Mouse (Mus musculus) hindbrain, embryonic 10.5 days (tissue): ENCODE measurements around the gene Ipo13. TPM values are rescaled to one million over a fixed set of nuclear protein-coding genes. Genes with fewer than 3 reads are reported as not detected.

Source experiments
- DNase-seq: peaks from one replicate; pipeline ENCODE4 v3.0.0-alpha.2; 2017; ENCODE audit warnings: low spot score
- H3K27ac ChIP-seq: fragments of 300-500 bp; sonication (generic); 2 replicates; pipeline ENCODE4 v1.5.1; 2016; ENCODE audit warnings: mild to moderate bottlenecking, moderate library complexity
- H3K27me3 ChIP-seq: fragments of 300-500 bp; sonication (generic); 2 replicates; pipeline ENCODE4 v1.6.1; 2016; ENCODE audit warnings: mild to moderate bottlenecking; ENCODE audit not compliant: poor library complexity, insufficient read depth, severe bottlenecking
- H3K36me3 ChIP-seq: fragments of 300-500 bp; sonication (generic); 2 replicates; pipeline ENCODE4 v1.6.1; 2016; ENCODE audit warnings: mild to moderate bottlenecking, moderate library complexity
- H3K4me1 ChIP-seq: fragments of 300-500 bp; sonication (generic); replicated peaks from 2 replicates; pipeline ENCODE4 v1.6.1; 2016; ENCODE audit warnings: mild to moderate bottlenecking
- H3K4me3 ChIP-seq: fragments of 300-500 bp; sonication (generic); 2 replicates; pipeline ENCODE4 v1.5.1; 2016; ENCODE audit warnings: mild to moderate bottlenecking, moderate library complexity
- H3K9me3 ChIP-seq: fragments of 300-500 bp; sonication (generic); 2 replicates; pipeline ENCODE4 v1.6.1; 2016; ENCODE audit warnings: mild to moderate bottlenecking, moderate library complexity
- WGBS: fragments of 180-500 bp; shearing (Covaris S2); methylation state at CpG from one replicate; pipeline ENCODE4 v1.1.7; 2016; 5-methylcytosine and 5-hydroxymethylcytosine counted together
- polyA plus RNA-seq: library from polyadenylated mRNA; unstranded; fragments of >200 nt; fragmentation: Nextera tagmentation; extraction: Ambion mirVana; gene quantifications from 2 replicates; pipeline ENCODE4 v1.2.1, GENCODE M21; 2016

The Ipo13 gene
- polyA plus RNA-seq, 1 experiment from 2014 or later = 79.5 TPM

GRCm38 (mm10) chr4:117926545-117927482 is 12.0 kb upstream of the Ipo13 start:
- H3K4me1 ChIP-seq = peaks cover 38% of the 10 kb centered on the region
- peak overlapping the region; percentile 47 for H3K27ac ChIP-seq
- 1% methylated on average over 71 of the region's 71 CpGs for WGBS
- DNase-seq = peak; percentile 58
- peak overlapping the region; percentile 63 for H3K4me3 ChIP-seq
- H3K36me3 ChIP-seq = no peaks in the 10 kb centered on the region
- H3K9me3 ChIP-seq = no peaks in the 10 kb centered on the region
- peaks cover 89% of the 10 kb centered on the region for H3K27me3 ChIP-seq

- Histone ChIP-seq H3K4me3 (no peak overlapping the region), H3K9me3 (no peaks in the 10 kb centered on the region), H3K27me3 (peaks cover 73% of the 10 kb centered on the region), H3K4me1 (peaks cover 36% of the 10 kb centered on the region), H3K36me3 (no peaks in the 10 kb centered on the region), H3K27ac (no peak overlapping the region)
- no peak for DNase-seq
- WGBS = 73% methylated on average over 5 of the region's 6 CpGs
Observed at GRCm38 (mm10) chr4:117924916-117925315, 10.1 kb upstream of the Ipo13 start.

GRCm38 (mm10) chr4:117923450-117923849 is 8.7 kb upstream of the Ipo13 start:
- WGBS = 69% methylated on average over 2 of the region's 2 CpGs
- Histone ChIP-seq H3K36me3 (no peaks in the 10 kb centered on the region), H3K27ac (no peak overlapping the region), H3K4me3 (no peak overlapping the region), H3K27me3 (peaks cover 59% of the 10 kb centered on the region), H3K4me1 (peaks cover 22% of the 10 kb centered on the region), H3K9me3 (no peaks in the 10 kb centered on the region)
- no peak for DNase-seq

GRCm38 (mm10) chr4:117921358-117921757 is 6.6 kb upstream of the Ipo13 start:
- H3K27ac ChIP-seq = no peak overlapping the region
- no peaks in the 10 kb centered on the region for H3K36me3 ChIP-seq
- no peak overlapping the region for H3K4me3 ChIP-seq
- whole genome bisulfite sequencing = 90% methylated on average over 2 of the region's 2 CpGs
- no peaks in the 10 kb centered on the region for H3K9me3 ChIP-seq
- no peak for DNase-seq
- H3K27me3 ChIP-seq = peaks cover 38% of the 10 kb centered on the region
- peaks cover 5% of the 10 kb centered on the region; the same call in 1 of the 2 replicates for H3K4me1 ChIP-seq

- Histone ChIP-seq H3K9me3 (no peaks in the 10 kb centered on the region), H3K4me1 (peaks cover 22% of the 10 kb centered on the region), H3K27me3 (peaks cover 12% of the 10 kb centered on the region), H3K36me3 (no peaks in the 10 kb centered on the region), H3K27ac (no peak overlapping the region), H3K4me3 (no peak overlapping the region)
- no peak for DNase-seq
- 89% methylated on average over 5 of the region's 5 CpGs for WGBS
Observed at GRCm38 (mm10) chr4:117918762-117919161, 4.0 kb upstream of the Ipo13 start.

GRCm38 (mm10) chr4:117918261-117918660 is 3.5 kb upstream of the Ipo13 start:
- Histone ChIP-seq H3K4me1 (peaks cover 27% of the 10 kb centered on the region), H3K27me3 (peaks cover 7% of the 10 kb centered on the region), H3K36me3 (no peaks in the 10 kb centered on the region), H3K27ac (no peak overlapping the region), H3K9me3 (no peaks in the 10 kb centered on the region), H3K4me3 (no peak overlapping the region)
- no peak for DNase-seq
- 87% methylated on average over 3 of the region's 3 CpGs for WGBS

- peaks cover 32% of the 10 kb centered on the region for H3K4me1 ChIP-seq
- H3K4me3 ChIP-seq = no peak overlapping the region
- H3K36me3 ChIP-seq = 0 out of 2 replicates have a peak, but pooled peaks cover under 1% of the 10 kb centered on the region
- DNase-seq = no peak
- 0 out of 2 replicates have a peak, but pooled peaks cover 3% of the 10 kb centered on the region for H3K27me3 ChIP-seq
- no peaks in the 10 kb centered on the region for H3K9me3 ChIP-seq
- 90% methylated on average over 4 of the region's 4 CpGs for WGBS
- H3K27ac ChIP-seq = no peak overlapping the region
Observed at GRCm38 (mm10) chr4:117917847-117918246, 3.0 kb upstream of the Ipo13 start.

- Histone ChIP-seq H3K9me3 (no peaks in the 10 kb centered on the region), H3K4me1 (peaks cover 36% of the 10 kb centered on the region), H3K27me3 (0 out of 2 replicates have a peak, but pooled peaks cover 3% of the 10 kb centered on the region), H3K36me3 (peaks cover 5% of the 10 kb centered on the region), H3K27ac (no peak overlapping the region), H3K4me3 (no peak overlapping the region)
- no peak for DNase-seq
- 88% methylated on average over 4 of the region's 4 CpGs for WGBS
Observed at GRCm38 (mm10) chr4:117917402-117917801, 2.6 kb upstream of the Ipo13 start.

- 86% methylated on average over 5 of the region's 5 CpGs for WGBS
- Histone ChIP-seq H3K4me1 (peaks cover 46% of the 10 kb centered on the region), H3K4me3 (peak overlapping the region; percentile 73; the same call in 1 of the 2 replicates), H3K27ac (no peak overlapping the region), H3K27me3 (no peaks in the 10 kb centered on the region), H3K36me3 (peaks cover 15% of the 10 kb centered on the region), H3K9me3 (no peaks in the 10 kb centered on the region)
- no peak for DNase-seq
Observed at GRCm38 (mm10) chr4:117916386-117916785, 1.6 kb upstream of the Ipo13 start.

- no peak for DNase-seq
- WGBS = 6% methylated on average over 19 of the region's 19 CpGs
Observed at GRCm38 (mm10) chr4:117915489-117916105, 798 bp upstream of the Ipo13 start.

GRCm38 (mm10) chr4:117914031-117914430 is 768 bp downstream of the Ipo13 start:
- no peak for DNase-seq
- WGBS = 20% methylated on average over 8 of the region's 8 CpGs
- H3K9me3 ChIP-seq = no peaks in the 10 kb centered on the region
- peak overlapping the region; percentile 73 for H3K4me3 ChIP-seq
- H3K36me3 ChIP-seq = peaks cover 39% of the 10 kb centered on the region
- peaks cover 62% of the 10 kb centered on the region for H3K4me1 ChIP-seq
- no peaks in the 10 kb centered on the region for H3K27me3 ChIP-seq
- peak overlapping the region; percentile 99 for H3K27ac ChIP-seq

More at GRCm38 (mm10) chr4:117915489-117916105, 798 bp upstream of the Ipo13 start:
- peaks cover 46% of the 10 kb centered on the region for H3K4me1 ChIP-seq
- peaks cover 23% of the 10 kb centered on the region for H3K36me3 ChIP-seq
- no peaks in the 10 kb centered on the region for H3K27me3 ChIP-seq
- peak overlapping the region; percentile 73 for H3K4me3 ChIP-seq
- H3K9me3 ChIP-seq = no peaks in the 10 kb centered on the region
- peak overlapping the region; percentile 99 for H3K27ac ChIP-seq

GRCm38 (mm10) chr4:117913421-117913820 is 1.4 kb downstream of the Ipo13 start:
- H3K4me3 ChIP-seq = peak overlapping the region; percentile 73
- no peak for DNase-seq
- H3K9me3 ChIP-seq = no peaks in the 10 kb centered on the region
- H3K27ac ChIP-seq = 0 out of 2 replicates have a peak overlapping the region, but pooled peaks have one; percentile 99
- H3K27me3 ChIP-seq = no peaks in the 10 kb centered on the region
- peaks cover 43% of the 10 kb centered on the region for H3K36me3 ChIP-seq
- 39% methylated on average over 3 of the region's 3 CpGs for WGBS
- H3K4me1 ChIP-seq = peaks cover 65% of the 10 kb centered on the region
